8 mouse cellular contexts compared by ENCODE assay signal in the genomic region with DNA sequence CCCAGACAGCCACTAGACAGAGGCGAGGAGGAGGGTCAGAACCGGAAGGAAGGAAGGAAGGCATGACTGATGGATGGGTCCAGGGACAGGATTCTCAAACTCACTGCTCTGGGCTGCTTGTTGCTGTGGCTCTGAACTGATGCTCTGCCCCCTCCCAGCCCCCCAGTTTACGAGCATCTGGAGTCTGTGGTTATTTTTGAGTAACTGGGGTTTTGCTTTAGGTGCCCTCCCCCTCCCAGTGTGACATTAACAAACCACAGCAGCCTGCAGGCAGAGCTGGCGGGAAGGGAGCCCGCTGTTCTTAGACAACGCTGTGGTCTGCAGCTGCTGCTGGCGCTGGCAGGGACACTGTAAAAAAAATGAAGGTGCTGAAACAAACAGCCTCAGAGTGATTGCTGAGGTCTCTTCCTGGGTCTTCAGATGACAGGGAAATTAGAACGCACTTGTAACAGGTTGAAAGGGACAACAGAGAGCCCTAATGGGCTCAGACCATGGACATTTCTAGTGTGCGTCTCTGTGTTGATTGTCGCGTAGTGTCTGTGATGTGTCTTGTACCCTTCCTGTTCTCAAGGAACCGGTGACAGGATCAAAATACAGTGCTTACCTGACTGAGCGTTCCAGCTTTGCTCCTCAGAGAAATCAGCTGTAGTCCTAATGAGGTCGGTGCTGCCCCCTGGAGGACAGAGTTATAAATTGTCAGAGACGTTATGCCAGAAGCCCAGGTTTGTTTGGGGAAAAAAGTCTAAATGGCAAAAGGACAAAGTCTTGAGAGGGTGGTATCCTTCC. TPM values are rescaled to one million over a fixed set of nuclear protein-coding genes. Genes with fewer than 3 reads are reported as not detected.
DNase-seq lines count a peak whose midpoint lies in the region; ATAC-seq and TF ChIP-seq lines count a peak whose summit lies in the region.

No protein-coding gene starts in this region.

- ATAC-seq in embryonic facial prominence, embryonic 12.5 days (ENCODE audit: insufficient number of reproducible peaks, insufficient read depth, low FRiP score, low TSS enrichment), result no peak
- ATAC-seq in limb, embryonic 12.5 days (ENCODE audit: insufficient number of reproducible peaks, insufficient read depth, low FRiP score, low TSS enrichment, low read depth), result peak; percentile 40; the same call in 1 of the 2 replicates
- ATAC-seq in midbrain, embryonic 14.5 days (ENCODE audit: low FRiP score, low TSS enrichment), result no peak; the same call in 1 of the 2 replicates

- WGBS in embryonic facial prominence, embryonic 12.5 days, result 10% methylated on average over 15 of the region's 15 CpGs
- WGBS in heart, adult 2 months, result 5% methylated on average over 15 of the region's 15 CpGs
- WGBS in limb, embryonic 12.5 days, result 4% methylated on average over 15 of the region's 15 CpGs
- 9% methylated on average over 15 of the region's 15 CpGs for WGBS in midbrain, embryonic 14.5 days

- no peaks in the 10 kb centered on the region for H3K9me3 ChIP-seq in embryonic facial prominence, embryonic 12.5 days
- H3K9me3 ChIP-seq in limb, embryonic 12.5 days, result no peaks in the 10 kb centered on the region
- H3K9me3 ChIP-seq in midbrain, embryonic 14.5 days (ENCODE audit: control insufficient read depth, low read length), result no peaks in the 10 kb centered on the region

- H3K4me2 ChIP-seq in embryonic facial prominence, embryonic 12.5 days (replicated peaks), result peak overlapping the region; percentile 43
- H3K4me2 ChIP-seq in limb, embryonic 12.5 days, result peak overlapping the region; percentile 63
- peak overlapping the region; percentile 49 for H3K4me2 ChIP-seq in midbrain, embryonic 14.5 days (ENCODE audit: low read length)

- peak; percentile 50 for DNase-seq in A20 (ENCODE audit: low read depth, low spot score)
- DNase-seq in adrenal gland, postnatal 36 days, result peak; percentile 76 to 88
- peak; percentile 70 to 74 for DNase-seq in heart, adult 2 months
- DNase-seq in kidney, adult 8-10 months, result peak; percentile 50 to 83
- peak; percentile 95 for DNase-seq in midbrain, embryonic 14.5 days
- DNase-seq in spleen, postnatal 10 days (ENCODE audit: low spot score in 2 of 2), result peak; percentile 82 to 92

- H3K27me3 ChIP-seq in embryonic facial prominence, embryonic 12.5 days, result no peaks in the 10 kb centered on the region
- no peaks in the 10 kb centered on the region for H3K27me3 ChIP-seq in heart, adult 2 months (ENCODE audit: control insufficient read depth, insufficient read depth, low read length)
- peaks cover 10% of the 10 kb centered on the region; the same call in 1 of the 2 replicates for H3K27me3 ChIP-seq in limb, embryonic 12.5 days
- no peaks in the 10 kb centered on the region for H3K27me3 ChIP-seq in midbrain, embryonic 14.5 days (ENCODE audit: control insufficient read depth, insufficient read depth, low read length)

- intact Hi-C loops in heart, adult 2 months (cut with DNase I), result loop anchor here (1.0 kb wide), 3 partner anchors 21 to 80 kb away; partner anchors contain the start of gene Cracr2a

- no peaks in the 10 kb centered on the region for H3K36me3 ChIP-seq in embryonic facial prominence, embryonic 12.5 days
- no peaks in the 10 kb centered on the region for H3K36me3 ChIP-seq in heart, adult 2 months (ENCODE audit: control insufficient read depth, insufficient read depth, low read length)
- no peaks in the 10 kb centered on the region for H3K36me3 ChIP-seq in limb, embryonic 12.5 days
- H3K36me3 ChIP-seq in midbrain, embryonic 14.5 days (ENCODE audit: control insufficient read depth, insufficient read depth, low read length), result no peaks in the 10 kb centered on the region

- H3K9ac ChIP-seq in embryonic facial prominence, embryonic 12.5 days, result no peak overlapping the region
- peak overlapping the region; percentile 38; the same call in 1 of the 2 replicates for H3K9ac ChIP-seq in heart, adult 2 months (ENCODE audit: low read depth, low read length)
- peak overlapping the region; percentile 8; the same call in 1 of the 2 replicates for H3K9ac ChIP-seq in limb, embryonic 12.5 days (replicated peaks)
- peak overlapping the region; percentile 24 for H3K9ac ChIP-seq in midbrain, embryonic 14.5 days (replicated peaks; ENCODE audit: low read length)

- H3K27ac ChIP-seq in embryonic facial prominence, embryonic 12.5 days, result no peak overlapping the region
- H3K27ac ChIP-seq in heart, adult 2 months, result no peak overlapping the region
- peak overlapping the region; percentile 54; the same call in 1 of the 2 replicates for H3K27ac ChIP-seq in limb, embryonic 12.5 days
- no peak overlapping the region for H3K27ac ChIP-seq in midbrain, embryonic 14.5 days (replicated peaks; ENCODE audit: low read depth, low read length)

- H3K79me2 ChIP-seq in heart, adult 2 months (replicated peaks; ENCODE audit: control insufficient read depth, insufficient read depth, low read length), result no peaks in the 10 kb centered on the region

- 0 out of 2 replicates have a peak overlapping the region, but pooled peaks have one; percentile 16 for H3K4me3 ChIP-seq in embryonic facial prominence, embryonic 12.5 days
- peak overlapping the region; percentile 18; the same call in 1 of the 2 replicates for H3K4me3 ChIP-seq in heart, adult 2 months
- H3K4me3 ChIP-seq in limb, embryonic 12.5 days (replicated peaks), result peak overlapping the region; percentile 23
- 0 out of 2 replicates have a peak overlapping the region, but pooled peaks have one; percentile 1 for H3K4me3 ChIP-seq in midbrain, embryonic 14.5 days (replicated peaks; ENCODE audit: low read depth, low read length)

- peak; percentile 88 for TF ChIP-seq CTCF in heart, adult 2 months (IDR thresholded peaks at IDR 0.05)

- no peak for TF ChIP-seq POLR2A in heart, adult 2 months (IDR thresholded peaks at IDR 0.05; ENCODE audit: insufficient read depth, low read depth, low read length)

- H3K4me1 ChIP-seq in embryonic facial prominence, embryonic 12.5 days, result peaks cover 13% of the 10 kb centered on the region; the same call in 1 of the 2 replicates
- H3K4me1 ChIP-seq in heart, adult 2 months (ENCODE audit: control insufficient read depth, insufficient read depth, low read length), result peaks cover 1% of the 10 kb centered on the region
- peaks cover 41% of the 10 kb centered on the region for H3K4me1 ChIP-seq in limb, embryonic 12.5 days (replicated peaks)
- H3K4me1 ChIP-seq in midbrain, embryonic 14.5 days (ENCODE audit: control insufficient read depth, insufficient read depth, low read length), result peaks cover 5% of the 10 kb centered on the region; the same call in 1 of the 2 replicates

- no peak for TF ChIP-seq EP300 in heart, adult 2 months (IDR thresholded peaks at IDR 0.05; ENCODE audit: insufficient read depth, low read depth, low read length)

RNA-seq across cellular contexts. Expression of gene Cracr2a, which starts 21.4 kb away (rescaled TPM):
- 1 to 10 TPM in 1 of 2 experiments, under 1 TPM in 1; 0.93 to 2.2 TPM for total RNA-seq in adrenal gland, postnatal 36 days (2021)
- polyA plus RNA-seq in embryonic facial prominence, embryonic 12.5 days (2016; fragmentation: Nextera tagmentation; extraction: Ambion mirVana), result 2.0 TPM in 2 replicates
- total RNA-seq in heart, adult 2 months (2021), result 1 to 10 TPM; 1.1 to 1.4 TPM
- polyA plus RNA-seq in heart, adult 2 months (2012; rRNA removed), result 1.4 and 1.5 TPM in 2 replicates
- polyA plus RNA-seq in limb, embryonic 12.5 days (2016; fragmentation: Nextera tagmentation; extraction: Ambion mirVana), result 1.8 and 2.5 TPM in 2 replicates
- polyA plus RNA-seq in midbrain, embryonic 14.5 days (2014; fragmentation: Nextera tagmentation; extraction: Ambion mirVana), result 0.22 and 0.41 TPM in 2 replicates
